Mouse (Mus musculus): ENCODE data around the gene Esrrb.

DNA sequence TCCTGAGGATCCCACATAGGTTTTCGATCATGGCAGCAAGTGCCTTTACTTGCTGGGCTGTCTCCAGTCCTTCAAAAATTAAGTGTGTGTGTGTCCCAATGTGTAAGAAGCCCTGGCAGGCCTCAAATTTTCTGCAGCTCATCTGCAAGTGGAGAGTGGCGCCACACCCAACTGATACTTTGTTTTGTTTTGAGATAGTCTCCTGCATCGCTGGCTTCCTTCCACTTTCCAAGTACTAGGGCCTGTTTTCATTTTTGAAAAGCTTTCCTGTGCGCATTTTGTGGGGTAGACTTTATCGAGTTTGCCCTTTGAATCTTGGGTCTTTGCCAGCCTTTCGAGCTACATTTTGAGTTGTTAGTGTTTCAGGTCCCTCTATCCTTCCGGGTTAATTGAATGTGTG lies 115.1 kb downstream of the Esrrb start:
- TF ChIP-seq CHD2 (IDR thresholded peaks at IDR 0.05; ENCODE audit: low read depth, low read length) = no peak
- TF ChIP-seq ZC3H11A (IDR thresholded peaks at IDR 0.05; ENCODE audit: borderline replicate concordance, low read depth, low read length) = no peak
- no peak for TF ChIP-seq MAFK (IDR thresholded peaks at IDR 0.05; ENCODE audit: insufficient read depth, low read depth, low read length)

All from ES-E14 (cell line).